ENCODE assay signal across 29 mouse cellular contexts in the genomic region with DNA sequence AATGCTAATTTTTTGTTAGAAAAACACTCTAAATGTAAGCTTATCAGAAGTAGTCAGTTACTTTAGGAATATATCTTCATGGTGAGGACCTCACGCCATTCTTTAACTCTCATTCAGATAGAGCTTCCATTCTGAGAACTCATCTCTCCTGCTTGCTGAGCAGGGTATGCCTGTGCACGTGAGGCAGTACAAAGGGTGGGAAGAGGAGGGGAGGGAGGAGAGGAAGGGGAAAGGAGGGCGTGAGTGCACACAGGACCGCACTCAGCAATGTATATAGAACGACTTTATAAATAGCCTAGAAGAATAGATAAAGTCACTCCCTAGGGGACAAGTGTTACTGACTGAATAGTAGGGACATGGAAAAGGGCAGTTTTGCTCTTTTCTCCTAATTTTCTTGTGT. TPM values are rescaled to one million over a fixed set of nuclear protein-coding genes. Genes with fewer than 3 reads are reported as not detected.
DNase-seq lines count a peak whose midpoint lies in the region; ATAC-seq lines count a peak whose summit lies in the region.
"Had no signal": no experiment of that assay in that cellular context is flagged by ENCODE, and none has a peak within 500 bp of the region (broad histone marks: within the 10 kb centered on the region; RNA-seq: fewer than 3 reads in every experiment).

No protein-coding gene starts in this region.

- no peaks in the 10 kb centered on the region for H3K27me3 ChIP-seq in forebrain, embryonic 12.5 days
- no peaks in the 10 kb centered on the region for H3K27me3 ChIP-seq in forebrain, embryonic 14.5 days (replicated peaks; ENCODE audit: control insufficient read depth, insufficient read depth, low read length)
- H3K27me3 ChIP-seq in heart, embryonic 13.5 days (replicated peaks): no peaks in the 10 kb centered on the region
- H3K27me3 ChIP-seq in heart, embryonic 16.5 days (ENCODE audit: control insufficient read depth, insufficient read depth, low read length): no peaks in the 10 kb centered on the region
- H3K27me3 ChIP-seq in midbrain, embryonic 16.5 days (ENCODE audit: control insufficient read depth, insufficient read depth, low read depth, low read length): no peaks in the 10 kb centered on the region
- H3K27me3 ChIP-seq in midbrain, embryonic 13.5 days: no peaks in the 10 kb centered on the region
- H3K27me3 ChIP-seq: embryonic facial prominence, embryonic 13.5 days; forebrain, embryonic 13.5 days; hindbrain, embryonic 12.5 days; hindbrain, embryonic 15.5 days had no signal

- H3K4me1 ChIP-seq in forebrain, embryonic 12.5 days: peaks cover 14% of the 10 kb centered on the region
- H3K4me1 ChIP-seq in forebrain, embryonic 14.5 days (ENCODE audit: control insufficient read depth, insufficient read depth, low read length): no peaks in the 10 kb centered on the region
- H3K4me1 ChIP-seq in heart, embryonic 13.5 days: peaks cover 42% of the 10 kb centered on the region
- peaks cover 15% of the 10 kb centered on the region for H3K4me1 ChIP-seq in heart, embryonic 16.5 days (ENCODE audit: control insufficient read depth, insufficient read depth, low read length)
- peaks cover 2% of the 10 kb centered on the region; the same call in 1 of the 2 replicates for H3K4me1 ChIP-seq in midbrain, embryonic 16.5 days (ENCODE audit: control insufficient read depth, insufficient read depth, low read length)
- peaks cover 23% of the 10 kb centered on the region for H3K4me1 ChIP-seq in midbrain, embryonic 13.5 days (replicated peaks)
- H3K4me1 ChIP-seq: hindbrain, embryonic 12.5 days; hindbrain, embryonic 15.5 days had no signal

- no peaks in the 10 kb centered on the region for H3K9me3 ChIP-seq in forebrain, embryonic 12.5 days
- no peaks in the 10 kb centered on the region for H3K9me3 ChIP-seq in forebrain, embryonic 14.5 days (replicated peaks; ENCODE audit: control insufficient read depth, low read length)
- H3K9me3 ChIP-seq in heart, embryonic 13.5 days: no peaks in the 10 kb centered on the region
- H3K9me3 ChIP-seq in heart, embryonic 16.5 days (replicated peaks; ENCODE audit: control insufficient read depth, low read length): no peaks in the 10 kb centered on the region
- H3K9me3 ChIP-seq in midbrain, embryonic 16.5 days (replicated peaks; ENCODE audit: control insufficient read depth, low read length, poor library complexity, severe bottlenecking): no peaks in the 10 kb centered on the region
- no peaks in the 10 kb centered on the region for H3K9me3 ChIP-seq in midbrain, embryonic 13.5 days
- H3K9me3 ChIP-seq: embryonic facial prominence, embryonic 10.5 days; embryonic facial prominence, embryonic 13.5 days; forebrain, embryonic 13.5 days; hindbrain, embryonic 12.5 days; hindbrain, embryonic 15.5 days had no signal

- no peak for DNase-seq in forebrain, embryonic 14.5 days (ENCODE audit: low spot score)
- DNase-seq in heart, adult 11 months: no peak
- no peak for DNase-seq in heart, postnatal 4 days
- DNase-seq: adrenal gland, adult 8-10 months; adrenal gland, postnatal 25 days; cerebellum, adult 11-12 months; cerebellum, adult 8-10 months; cerebellum, postnatal 10 days; cerebellum, postnatal 36 days; embryo, embryonic 11 days; forebrain, postnatal 0 days; gastrocnemius, adult 2 months; gastrocnemius, postnatal 14 days; heart, adult 2 months; heart, postnatal 14 days had no signal

- no peak overlapping the region for H3K9ac ChIP-seq in forebrain, embryonic 12.5 days
- H3K9ac ChIP-seq in forebrain, embryonic 14.5 days (ENCODE audit: low read length): no peak overlapping the region
- H3K9ac ChIP-seq in heart, embryonic 13.5 days: no peak overlapping the region
- H3K9ac ChIP-seq in heart, embryonic 16.5 days (ENCODE audit: low read length): no peak overlapping the region
- H3K9ac ChIP-seq in midbrain, embryonic 16.5 days (ENCODE audit: low read depth, low read length): no peak overlapping the region
- no peak overlapping the region for H3K9ac ChIP-seq in midbrain, embryonic 13.5 days (replicated peaks)
- H3K9ac ChIP-seq: embryonic facial prominence, embryonic 13.5 days; forebrain, embryonic 13.5 days; forebrain, postnatal 0 days; hindbrain, embryonic 12.5 days; hindbrain, embryonic 15.5 days had no signal

- H3K36me3 ChIP-seq in forebrain, embryonic 12.5 days (replicated peaks): no peaks in the 10 kb centered on the region
- no peaks in the 10 kb centered on the region for H3K36me3 ChIP-seq in forebrain, embryonic 14.5 days (ENCODE audit: control insufficient read depth, insufficient read depth, low read length)
- no peaks in the 10 kb centered on the region for H3K36me3 ChIP-seq in heart, embryonic 13.5 days
- H3K36me3 ChIP-seq in heart, embryonic 16.5 days (ENCODE audit: control insufficient read depth, insufficient read depth): no peaks in the 10 kb centered on the region
- no peaks in the 10 kb centered on the region for H3K36me3 ChIP-seq in midbrain, embryonic 16.5 days (ENCODE audit: control insufficient read depth, insufficient read depth, low read length)
- H3K36me3 ChIP-seq in midbrain, embryonic 13.5 days: 0 out of 2 replicates have a peak, but pooled peaks cover 2% of the 10 kb centered on the region
- H3K36me3 ChIP-seq: embryonic facial prominence, embryonic 10.5 days; embryonic facial prominence, embryonic 13.5 days; hindbrain, embryonic 12.5 days; hindbrain, embryonic 15.5 days had no signal

- ATAC-seq in forebrain, embryonic 12.5 days (ENCODE audit: low FRiP score): 0 out of 2 replicates have a peak, but pooled peaks have one; percentile 14
- no peak for ATAC-seq in forebrain, embryonic 14.5 days
- no peak for ATAC-seq in heart, embryonic 13.5 days (ENCODE audit: extremely low read depth, insufficient number of reproducible peaks, low FRiP score, low TSS enrichment)
- ATAC-seq in heart, embryonic 16.5 days (replicated peaks; ENCODE audit: extremely low read depth, insufficient read depth, low FRiP score): 0 out of 2 replicates have a peak, but pooled peaks have one; percentile 55
- ATAC-seq in midbrain, embryonic 16.5 days: 0 out of 2 replicates have a peak, but pooled peaks have one; percentile 14
- ATAC-seq in midbrain, embryonic 13.5 days: no peak
- ATAC-seq: activated CD4-positive, CD25-positive, alpha-beta regulatory T cell, adult 4 months; forebrain, embryonic 13.5 days; forebrain, postnatal 0 days; intestine, postnatal 0 days had no signal

- H3K4me3 ChIP-seq in forebrain, embryonic 12.5 days (replicated peaks): no peak overlapping the region
- no peak overlapping the region for H3K4me3 ChIP-seq in forebrain, embryonic 14.5 days (ENCODE audit: low read depth, low read length)
- no peak overlapping the region for H3K4me3 ChIP-seq in heart, embryonic 13.5 days
- no peak overlapping the region for H3K4me3 ChIP-seq in heart, embryonic 16.5 days (ENCODE audit: low read length)
- no peak overlapping the region for H3K4me3 ChIP-seq in midbrain, embryonic 16.5 days (ENCODE audit: low read depth, low read length)
- H3K4me3 ChIP-seq in midbrain, embryonic 13.5 days (replicated peaks): no peak overlapping the region
- H3K4me3 ChIP-seq: embryonic facial prominence, embryonic 10.5 days; embryonic facial prominence, embryonic 13.5 days; erythroblast, embryonic 14.5 days; forebrain, embryonic 13.5 days; gastrocnemius, adult 2 months; heart, adult 2 months; hindbrain, embryonic 12.5 days; hindbrain, embryonic 15.5 days had no signal

- WGBS in forebrain, embryonic 12.5 days: 16% methylated on average over 5 of the region's 5 CpGs
- 19% methylated on average over 5 of the region's 5 CpGs for WGBS in forebrain, embryonic 14.5 days
- WGBS in heart, embryonic 13.5 days: 4% methylated on average over 5 of the region's 5 CpGs
- WGBS in heart, embryonic 16.5 days: 15% methylated on average over 5 of the region's 5 CpGs
- WGBS in midbrain, embryonic 16.5 days: 17% methylated on average over 5 of the region's 5 CpGs
- WGBS in midbrain, embryonic 13.5 days: 24% methylated on average over 5 of the region's 5 CpGs

- H3K27ac ChIP-seq in forebrain, embryonic 12.5 days: no peak overlapping the region
- H3K27ac ChIP-seq in forebrain, embryonic 14.5 days (ENCODE audit: low read depth, low read length): no peak overlapping the region
- H3K27ac ChIP-seq in heart, embryonic 13.5 days (replicated peaks): no peak overlapping the region
- H3K27ac ChIP-seq in heart, embryonic 16.5 days (ENCODE audit: low read length): no peak overlapping the region
- no peak overlapping the region for H3K27ac ChIP-seq in midbrain, embryonic 16.5 days (ENCODE audit: low read length)
- H3K27ac ChIP-seq in midbrain, embryonic 13.5 days: no peak overlapping the region
- H3K27ac ChIP-seq: embryonic facial prominence, embryonic 10.5 days; embryonic facial prominence, embryonic 13.5 days; forebrain, embryonic 13.5 days; gastrocnemius, adult 2 months; heart, adult 2 months; hindbrain, embryonic 12.5 days; hindbrain, embryonic 15.5 days had no signal

- H3K4me2 ChIP-seq in forebrain, embryonic 12.5 days: no peak overlapping the region
- no peak overlapping the region for H3K4me2 ChIP-seq in forebrain, embryonic 14.5 days (ENCODE audit: low read length)
- H3K4me2 ChIP-seq in heart, embryonic 13.5 days: peak overlapping the region; percentile 24
- H3K4me2 ChIP-seq in heart, embryonic 16.5 days (ENCODE audit: low read depth, low read length): peak overlapping the region; percentile 23; the same call in 1 of the 2 replicates
- H3K4me2 ChIP-seq in midbrain, embryonic 16.5 days (ENCODE audit: low read length): no peak overlapping the region
- no peak overlapping the region for H3K4me2 ChIP-seq in midbrain, embryonic 13.5 days (replicated peaks)
- H3K4me2 ChIP-seq: embryonic facial prominence, embryonic 13.5 days; forebrain, embryonic 13.5 days; hindbrain, embryonic 12.5 days; hindbrain, embryonic 15.5 days had no signal

RNA-seq across cellular contexts. Expression of a gene that starts 11.1 kb away (rescaled TPM):
- polyA plus RNA-seq in forebrain, embryonic 12.5 days (2016; fragmentation: Nextera tagmentation; extraction: Ambion mirVana): 7.7 and 8.1 TPM in 2 replicates
- polyA plus RNA-seq in forebrain, embryonic 14.5 days (2014; fragmentation: Nextera tagmentation; extraction: Ambion mirVana): 6.9 and 7.0 TPM in 2 replicates
- 8.1 and 9.7 TPM in 2 replicates for polyA plus RNA-seq in heart, embryonic 13.5 days (2015; fragmentation: Nextera tagmentation; extraction: Ambion mirVana)
- polyA plus RNA-seq in heart, embryonic 16.5 days (2015; fragmentation: Nextera tagmentation; extraction: Ambion mirVana): 7.6 and 8.6 TPM in 2 replicates
- 10 to 100 TPM; 12.0 to 12.5 TPM for total RNA-seq in heart, postnatal 4 days (2021)
- polyA plus RNA-seq in midbrain, embryonic 16.5 days (2015; fragmentation: Nextera tagmentation; extraction: Ambion mirVana): 7.7 and 8.3 TPM in 2 replicates
- polyA plus RNA-seq in midbrain, embryonic 13.5 days (2015; fragmentation: Nextera tagmentation; extraction: Ambion mirVana): 11.1 TPM in 2 replicates

RNA-seq across cellular contexts. Expression of a gene that starts 57.5 kb away (rescaled TPM):
- polyA plus RNA-seq in forebrain, embryonic 12.5 days (2016; fragmentation: Nextera tagmentation; extraction: Ambion mirVana): 3.1 and 5.3 TPM in 2 replicates
- polyA plus RNA-seq in forebrain, embryonic 14.5 days (2014; fragmentation: Nextera tagmentation; extraction: Ambion mirVana): 0.19 and 0.28 TPM in 2 replicates
- polyA plus RNA-seq in heart, embryonic 13.5 days (2015; fragmentation: Nextera tagmentation; extraction: Ambion mirVana): 0.08 TPM in 1 of 2 replicates, not detected in the other
- polyA plus RNA-seq in heart, embryonic 16.5 days (2015; fragmentation: Nextera tagmentation; extraction: Ambion mirVana): 0.11 TPM in 1 of 2 replicates, not detected in the other
- under 1 TPM; 0.09 to 0.17 TPM for total RNA-seq in heart, postnatal 4 days (2021)
- 2.0 and 2.3 TPM in 2 replicates for polyA plus RNA-seq in midbrain, embryonic 16.5 days (2015; fragmentation: Nextera tagmentation; extraction: Ambion mirVana)
- polyA plus RNA-seq in midbrain, embryonic 13.5 days (2015; fragmentation: Nextera tagmentation; extraction: Ambion mirVana): 30.1 and 35.7 TPM in 2 replicates
- total RNA-seq: adrenal gland, postnatal 25 days had no signal
- polyA plus RNA-seq: activated CD4-positive, CD25-positive, alpha-beta regulatory T cell, adult 4 months; erythroblast, embryonic 14.5 days; intestine, embryonic 14.5 days had no signal

Comparison
In these comparisons a context has a peak if more than half of its experiments do, and no peak if none do; other contexts are left out.
1. ATAC-seq: peak in forebrain, embryonic 12.5 days (single experiment), heart, embryonic 16.5 days (single experiment) and midbrain, embryonic 16.5 days (single experiment); none in forebrain, embryonic 14.5 days (single experiment), heart, embryonic 13.5 days (single experiment) and midbrain, embryonic 13.5 days (single experiment).
2. H3K4me2 ChIP-seq: peak in heart, embryonic 13.5 days (single experiment) and heart, embryonic 16.5 days (single experiment); none in forebrain, embryonic 12.5 days (single experiment), forebrain, embryonic 14.5 days (single experiment), midbrain, embryonic 16.5 days (single experiment) and midbrain, embryonic 13.5 days (single experiment).